Mouse (Mus musculus): ENCODE results near the gene Il3. TPM values are rescaled to one million over a fixed set of nuclear protein-coding genes. Genes with fewer than 3 reads are reported as not detected.

Gene Il3
- polyA plus RNA-seq, 1 experiment from 2014 or later: not detected

Other genes starting within 250 kb of the Il3 start
- 33.7 and 33.9 TPM in 2 replicates for gene Slc22a4, start 239.2 kb downstream of the Il3 start, polyA plus RNA-seq (2015; fragmentation: Nextera tagmentation; extraction: Ambion mirVana)
- 3.1 TPM in 2 replicates for gene Pdlim4, start 198.3 kb downstream of the Il3 start, polyA plus RNA-seq (2015; fragmentation: Nextera tagmentation; extraction: Ambion mirVana)
- 4.1 and 4.4 TPM in 2 replicates for gene P4ha2, start 167.2 kb downstream of the Il3 start, polyA plus RNA-seq (2015; fragmentation: Nextera tagmentation; extraction: Ambion mirVana)
- gene Csf2, start 17.6 kb downstream of the Il3 start, polyA plus RNA-seq (2015; fragmentation: Nextera tagmentation; extraction: Ambion mirVana): not detected in 2 replicates
- 1.2 and 1.9 TPM in 2 replicates for gene Acsl6, start 36.5 kb upstream of the Il3 start, polyA plus RNA-seq (2015; fragmentation: Nextera tagmentation; extraction: Ambion mirVana)
- not detected in 2 replicates for gene Meikin, start 103.4 kb upstream of the Il3 start, polyA plus RNA-seq (2015; fragmentation: Nextera tagmentation; extraction: Ambion mirVana)
- gene Fnip1, start 170.9 kb upstream of the Il3 start, polyA plus RNA-seq (2015; fragmentation: Nextera tagmentation; extraction: Ambion mirVana): 3.2 and 4.6 TPM in 2 replicates

Measured in liver, embryonic 13.5 days (tissue).